ENCODE assay signal across 9 mouse cellular contexts in the genomic region with DNA sequence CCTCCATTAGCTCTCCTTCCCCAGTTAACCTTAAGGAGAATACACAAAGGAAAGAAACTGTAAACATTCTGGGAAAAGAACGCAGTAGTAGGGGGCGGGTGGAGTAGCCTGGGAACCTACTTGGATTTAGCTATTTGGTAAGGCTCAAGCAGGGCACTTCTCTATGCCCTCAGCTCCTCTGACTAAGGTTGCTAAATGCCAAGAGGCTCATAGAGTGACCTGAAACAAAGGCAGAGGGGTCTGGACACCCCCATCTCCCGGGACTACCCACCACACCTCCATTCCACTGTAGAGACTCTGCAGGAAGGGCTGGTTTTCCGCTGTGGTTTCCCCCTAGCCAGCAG.
DNase-seq lines count a peak whose midpoint lies in the region; ATAC-seq lines count a peak whose summit lies in the region.
"Had no signal": no experiment of that assay in that cellular context is flagged by ENCODE, and none has a peak within 500 bp of the region (broad histone marks: within the 10 kb centered on the region; RNA-seq: fewer than 3 reads in every experiment).

No protein-coding gene starts in this region.

- no peaks in the 10 kb centered on the region for H3K36me3 ChIP-seq in heart, embryonic 16.5 days (ENCODE audit: control insufficient read depth, insufficient read depth)
- H3K36me3 ChIP-seq in embryonic facial prominence, embryonic 14.5 days (ENCODE audit: control insufficient read depth, insufficient read depth, low read length) = no peaks in the 10 kb centered on the region
- H3K36me3 ChIP-seq in hindbrain, embryonic 16.5 days (ENCODE audit: control insufficient read depth, insufficient read depth, low read length) = no peaks in the 10 kb centered on the region
- H3K36me3 ChIP-seq in midbrain, embryonic 15.5 days (replicated peaks) = no peaks in the 10 kb centered on the region
- no peaks in the 10 kb centered on the region for H3K36me3 ChIP-seq in liver, embryonic 11.5 days (ENCODE audit: control insufficient read depth, insufficient read depth, low read length)

- intact Hi-C loops in heart, postnatal 14 days (cut with DNase I) = loop anchor here (2.0 to 5.0 kb wide), 2 partner anchors 1372 to 1447 kb away; no protein-coding TSS in a partner anchor

- H3K4me2 ChIP-seq in heart, embryonic 16.5 days (ENCODE audit: low read depth, low read length) = peak overlapping the region; percentile 65
- H3K4me2 ChIP-seq in embryonic facial prominence, embryonic 14.5 days (ENCODE audit: low read depth, low read length) = peak overlapping the region; percentile 42; the same call in 1 of the 2 replicates
- H3K4me2 ChIP-seq in hindbrain, embryonic 16.5 days (ENCODE audit: low read length) = peak overlapping the region; percentile 50
- H3K4me2 ChIP-seq in midbrain, embryonic 15.5 days = peak overlapping the region; percentile 47; the same call in 1 of the 2 replicates
- no peak overlapping the region for H3K4me2 ChIP-seq in liver, embryonic 11.5 days

- WGBS in heart, embryonic 16.5 days = 57% methylated on average over 4 of the region's 4 CpGs
- 38% methylated on average over 4 of the region's 4 CpGs for WGBS in embryonic facial prominence, embryonic 14.5 days
- 39% methylated on average over 4 of the region's 4 CpGs for WGBS in hindbrain, embryonic 16.5 days
- 40% methylated on average over 4 of the region's 4 CpGs for WGBS in midbrain, embryonic 15.5 days
- WGBS in liver, embryonic 11.5 days = 41% methylated on average over 4 of the region's 4 CpGs

- no peak overlapping the region for H3K27ac ChIP-seq in heart, embryonic 16.5 days (ENCODE audit: low read length)
- no peak overlapping the region for H3K27ac ChIP-seq in embryonic facial prominence, embryonic 14.5 days (replicated peaks; ENCODE audit: low read depth, low read length)
- H3K27ac ChIP-seq in hindbrain, embryonic 16.5 days (ENCODE audit: low read depth, low read length) = no peak overlapping the region
- no peak overlapping the region; the same call in 1 of the 2 replicates for H3K27ac ChIP-seq in midbrain, embryonic 15.5 days
- H3K27ac ChIP-seq in liver, embryonic 11.5 days (ENCODE audit: low read depth, low read length) = no peak overlapping the region

- H3K4me3 ChIP-seq in heart, embryonic 16.5 days (ENCODE audit: low read length) = no peak overlapping the region
- no peak overlapping the region for H3K4me3 ChIP-seq in embryonic facial prominence, embryonic 14.5 days (ENCODE audit: low read depth, low read length)
- no peak overlapping the region for H3K4me3 ChIP-seq in hindbrain, embryonic 16.5 days (ENCODE audit: low read length)
- no peak overlapping the region for H3K4me3 ChIP-seq in midbrain, embryonic 15.5 days
- H3K4me3 ChIP-seq in liver, embryonic 11.5 days (ENCODE audit: low read depth, low read length) = no peak overlapping the region
- H3K4me3 ChIP-seq: erythroblast, embryonic 14.5 days had no signal

- H3K9me3 ChIP-seq in heart, embryonic 16.5 days (replicated peaks; ENCODE audit: control insufficient read depth, low read length) = no peaks in the 10 kb centered on the region
- no peaks in the 10 kb centered on the region for H3K9me3 ChIP-seq in embryonic facial prominence, embryonic 14.5 days (ENCODE audit: control insufficient read depth, low read length)
- H3K9me3 ChIP-seq in hindbrain, embryonic 16.5 days (ENCODE audit: control insufficient read depth, low read length) = no peaks in the 10 kb centered on the region
- H3K9me3 ChIP-seq in midbrain, embryonic 15.5 days = no peaks in the 10 kb centered on the region
- no peaks in the 10 kb centered on the region for H3K9me3 ChIP-seq in liver, embryonic 11.5 days (ENCODE audit: control insufficient read depth, low read length)

- no peak for DNase-seq in heart, postnatal 14 days
- DNase-seq in embryonic facial prominence, embryonic 14.5 days (ENCODE audit: low spot score) = no peak
- DNase-seq in liver, embryonic 11.5 days (ENCODE audit: low spot score) = no peak
- no peak for DNase-seq in adrenal gland, postnatal 14 days

- H3K4me1 ChIP-seq in heart, embryonic 16.5 days (ENCODE audit: control insufficient read depth, insufficient read depth, low read length) = peaks cover 12% of the 10 kb centered on the region; the same call in 1 of the 2 replicates
- H3K4me1 ChIP-seq in embryonic facial prominence, embryonic 14.5 days (ENCODE audit: control insufficient read depth, insufficient read depth, low read length) = peaks cover 27% of the 10 kb centered on the region
- peaks cover 7% of the 10 kb centered on the region; the same call in 1 of the 2 replicates for H3K4me1 ChIP-seq in hindbrain, embryonic 16.5 days (ENCODE audit: control insufficient read depth, insufficient read depth, low read depth, low read length)
- peaks cover 17% of the 10 kb centered on the region for H3K4me1 ChIP-seq in midbrain, embryonic 15.5 days
- H3K4me1 ChIP-seq in liver, embryonic 11.5 days (replicated peaks; ENCODE audit: control insufficient read depth, insufficient read depth, low read length) = no peaks in the 10 kb centered on the region

- no peak overlapping the region for H3K9ac ChIP-seq in heart, embryonic 16.5 days (ENCODE audit: low read length)
- H3K9ac ChIP-seq in embryonic facial prominence, embryonic 14.5 days (ENCODE audit: low read depth, low read length) = no peak overlapping the region
- 0 out of 2 replicates have a peak overlapping the region, but pooled peaks have one; percentile 8 for H3K9ac ChIP-seq in hindbrain, embryonic 16.5 days (ENCODE audit: low read depth, low read length)
- no peak overlapping the region for H3K9ac ChIP-seq in midbrain, embryonic 15.5 days
- H3K9ac ChIP-seq in liver, embryonic 11.5 days (ENCODE audit: low read depth, low read length) = no peak overlapping the region

- H3K27me3 ChIP-seq in heart, embryonic 16.5 days (ENCODE audit: control insufficient read depth, insufficient read depth, low read length) = no peaks in the 10 kb centered on the region
- H3K27me3 ChIP-seq in embryonic facial prominence, embryonic 14.5 days (replicated peaks; ENCODE audit: control insufficient read depth, insufficient read depth, low read length) = no peaks in the 10 kb centered on the region
- no peaks in the 10 kb centered on the region for H3K27me3 ChIP-seq in hindbrain, embryonic 16.5 days (replicated peaks; ENCODE audit: control insufficient read depth, insufficient read depth, low read length)
- no peaks in the 10 kb centered on the region for H3K27me3 ChIP-seq in midbrain, embryonic 15.5 days (replicated peaks)
- no peaks in the 10 kb centered on the region for H3K27me3 ChIP-seq in liver, embryonic 11.5 days (replicated peaks; ENCODE audit: control insufficient read depth, insufficient read depth, low read length)

- no peak for ATAC-seq in heart, embryonic 16.5 days (replicated peaks; ENCODE audit: extremely low read depth, insufficient read depth, low FRiP score)
- 0 out of 2 replicates have a peak, but pooled peaks have one; percentile 9 for ATAC-seq in embryonic facial prominence, embryonic 14.5 days (ENCODE audit: low read depth)
- peak; percentile 67 for ATAC-seq in hindbrain, embryonic 16.5 days
- peak; percentile 40 for ATAC-seq in midbrain, embryonic 15.5 days (replicated peaks)
- ATAC-seq in liver, embryonic 11.5 days (replicated peaks; ENCODE audit: low FRiP score) = no peak
- no peak for ATAC-seq in erythroblast, adult 5-6 weeks (replicated peaks; ENCODE audit: low FRiP score, poor library complexity, severe bottlenecking)

Comparison
In these comparisons a context has a peak if more than half of its experiments do, and no peak if none do; other contexts are left out.
1. ATAC-seq: peak in embryonic facial prominence, embryonic 14.5 days (single experiment), hindbrain, embryonic 16.5 days (single experiment) and midbrain, embryonic 15.5 days (single experiment); none in heart, embryonic 16.5 days (single experiment), liver, embryonic 11.5 days (single experiment) and erythroblast, adult 5-6 weeks (single experiment).